Mouse (Mus musculus): ENCODE measurements around the gene Mast4.

- TF ChIP-seq CTCF (IDR thresholded peaks at IDR 0.05; ENCODE audit: borderline replicate concordance, control insufficient read depth, extremely low read depth, insufficient read depth, low read length, poor library complexity) (no peak), POLR2A (IDR thresholded peaks at IDR 0.05; ENCODE audit: control insufficient read depth, extremely low read depth, insufficient read depth, low read length, poor library complexity) (no peak)
Measured at GRCm38 (mm10) chr13:102818287-102818686, 516.0 kb downstream of the Mast4 start.

Measured in thymus, adult 2 months (tissue).